Mouse (Mus musculus) layer of hippocampus, postnatal 25 days (tissue): Measurements from ENCODE around the gene Dclre1b. TPM values are rescaled to one million over a fixed set of nuclear protein-coding genes. Genes with fewer than 3 reads are reported as not detected.
A peak's percentile ranks its signal among the peaks of the same experiment; 100 is the strongest.
"Not testable (repeated sequence)": the region's sequence is repeated elsewhere in the genome, so short reads cannot be mapped to it uniquely, and the experiment has no call there.

Source experiments
- DNase-seq, 2 experiments: peaks; one replicate each; pipeline ENCODE4 v3.0.0; 2022; ENCODE audit warnings: mixed read lengths in 2 of 2, low spot score in 1 of 2; ENCODE audit errors: extremely low spot score in 1 of 2
- total RNA-seq, 2 experiments: library from RNA; stranded (reverse); gene quantifications; 2 replicates each; pipeline ENCODE4 v1.2.3; 2021

Gene Dclre1b
- 1 to 10 TPM; 8.5 to 9.3 TPM for total RNA-seq

- peak; percentile 76 to 86 for DNase-seq
Observed at GRCm38 (mm10) chr3:103808891-103809798, at the start of gene Dclre1b, which contains the start of the genes Ap4b1 and Gm43064. Gene Dclre1b (minus strand): TSS chr3:103809444. Gene Ap4b1 (plus strand): TSS chr3:103809520. Gene Gm43064 (plus strand): TSS chr3:103809573.

- no peak for DNase-seq
Observed at GRCm38 (mm10) chr3:103857977-103858563, 48.8 kb upstream of the Dclre1b start.

GRCm38 (mm10) chr3:103857036-103857805, 48.0 kb upstream of the Dclre1b start:
- no peak for DNase-seq

- no peak for DNase-seq
Observed at GRCm38 (mm10) chr3:103853804-103854203, 44.6 kb upstream of the Dclre1b start.

- DNase-seq = peak in 1 of 2 experiments; percentile 56
Observed at GRCm38 (mm10) chr3:103852565-103853299, 43.5 kb upstream of the Dclre1b start.

GRCm38 (mm10) chr3:103851882-103852281, 42.6 kb upstream of the Dclre1b start:
- DNase-seq = no peak

GRCm38 (mm10) chr3:103851481-103851880, 42.2 kb upstream of the Dclre1b start:
- DNase-seq = no peak

- DNase-seq = peak in 1 of 2 experiments; percentile 22
Observed at GRCm38 (mm10) chr3:103850644-103851363, 41.6 kb upstream of the Dclre1b start.

GRCm38 (mm10) chr3:103840946-103841345, 31.7 kb upstream of the Dclre1b start:
- not testable (repeated sequence) for DNase-seq

- not testable (repeated sequence) for DNase-seq
Observed at GRCm38 (mm10) chr3:103840195-103840594, 31.0 kb upstream of the Dclre1b start.

GRCm38 (mm10) chr3:103839711-103840110, 30.5 kb upstream of the Dclre1b start:
- no peak for DNase-seq

GRCm38 (mm10) chr3:103836453-103836852, 27.2 kb upstream of the Dclre1b start:
- no peak for DNase-seq

GRCm38 (mm10) chr3:103835951-103836310, 26.7 kb upstream of the Dclre1b start:
- DNase-seq = no peak

GRCm38 (mm10) chr3:103835272-103835950, 26.2 kb upstream of the Dclre1b start:
- no peak for DNase-seq

GRCm38 (mm10) chr3:103834001-103834400, 24.8 kb upstream of the Dclre1b start:
- DNase-seq = no peak

GRCm38 (mm10) chr3:103832426-103832825, 23.2 kb upstream of the Dclre1b start, which contains the start of gene Bcl2l15:
Gene Bcl2l15 (plus strand): TSS chr3:103832601.
- no peak for DNase-seq

- DNase-seq = no peak
Observed at GRCm38 (mm10) chr3:103831146-103831545, 21.9 kb upstream of the Dclre1b start.

- not testable (repeated sequence) for DNase-seq
Observed at GRCm38 (mm10) chr3:103830681-103831080, 21.4 kb upstream of the Dclre1b start.

GRCm38 (mm10) chr3:103829036-103829435, 19.8 kb upstream of the Dclre1b start:
- no peak for DNase-seq
